Mouse (Mus musculus): ENCODE results near the gene Ccdc146.

The Ccdc146 gene

DNA sequence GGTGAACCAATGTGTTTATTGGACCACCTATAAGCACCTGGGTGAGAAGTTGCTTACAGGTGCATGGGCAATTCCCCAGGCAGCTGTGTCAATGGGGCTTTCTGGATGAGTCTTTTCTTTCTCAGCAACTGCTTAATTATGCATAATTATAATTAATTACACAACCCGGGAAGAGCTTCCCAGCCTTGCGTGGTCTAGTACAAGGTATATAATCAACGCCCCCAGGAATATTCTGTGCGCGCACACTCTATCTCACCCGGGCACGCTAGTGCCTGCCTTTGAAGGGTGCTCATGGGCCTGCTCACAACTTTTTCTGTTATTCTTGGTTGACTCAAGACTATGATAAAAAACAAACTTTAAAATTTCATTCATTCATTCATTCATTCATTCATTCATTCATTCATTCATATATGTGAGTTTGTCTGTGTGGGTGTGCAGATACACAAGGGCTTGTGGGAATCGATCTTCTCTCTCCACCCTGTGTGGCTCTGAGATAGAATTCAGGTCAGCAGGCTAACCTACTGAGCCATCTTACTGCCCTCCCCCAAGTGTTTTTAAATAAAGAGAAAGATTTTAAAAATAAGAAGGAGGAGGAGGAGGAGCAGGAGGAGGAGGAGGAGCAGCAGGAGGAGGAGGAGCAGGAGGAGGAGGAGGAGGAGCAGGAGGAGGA is 160.0 kb downstream of the Ccdc146 start:
- no peak for DNase-seq (ENCODE audit: low spot score in 2 of 2)

GRCm38 (mm10) chr5:21263202-21264055 is 161.0 kb downstream of the Ccdc146 start:
- DNase-seq (ENCODE audit: low spot score in 2 of 2): no peak

DNA sequence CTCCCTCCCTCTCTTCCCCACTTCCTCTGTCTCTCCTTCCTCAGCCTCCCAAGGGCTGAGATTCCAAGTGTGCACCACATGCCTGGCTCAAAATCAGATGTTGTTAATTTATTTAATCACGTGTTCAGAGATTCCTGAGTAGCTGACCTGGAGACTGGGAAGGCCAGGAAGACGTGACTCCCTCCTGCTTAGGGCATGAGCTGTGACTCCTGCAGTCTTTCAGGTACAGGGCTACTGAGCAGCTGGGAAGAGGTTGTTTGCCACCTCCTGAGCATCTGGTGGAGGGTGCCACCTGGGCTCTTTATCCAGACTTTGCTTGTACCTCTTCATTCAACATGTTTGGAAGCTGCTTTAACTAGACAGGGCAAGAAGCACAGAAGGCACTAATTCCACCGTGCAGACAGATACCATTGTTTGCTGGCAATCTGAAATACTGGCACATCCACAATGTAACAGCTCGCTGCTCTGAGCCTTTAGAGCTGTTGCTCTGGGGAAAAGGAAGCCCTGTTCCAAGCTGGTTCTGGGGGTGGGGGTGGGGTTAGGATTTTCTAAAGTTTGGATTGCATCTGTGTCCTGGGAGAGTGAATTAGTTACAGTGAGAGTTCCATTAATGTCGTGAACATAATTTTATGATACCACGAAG is 163.2 kb downstream of the Ccdc146 start:
- DNase-seq (ENCODE audit: low spot score in 2 of 2): no peak

- DNase-seq (ENCODE audit: low spot score in 2 of 2): no peak
Observed at GRCm38 (mm10) chr5:21260746-21261145, 163.7 kb downstream of the Ccdc146 start.

GRCm38 (mm10) chr5:21257806-21258205 is 166.7 kb downstream of the Ccdc146 start:
- no peak for DNase-seq (ENCODE audit: low spot score in 2 of 2)

GRCm38 (mm10) chr5:21257126-21257525 is 167.4 kb downstream of the Ccdc146 start:
- DNase-seq (ENCODE audit: low spot score in 2 of 2): no peak

DNA sequence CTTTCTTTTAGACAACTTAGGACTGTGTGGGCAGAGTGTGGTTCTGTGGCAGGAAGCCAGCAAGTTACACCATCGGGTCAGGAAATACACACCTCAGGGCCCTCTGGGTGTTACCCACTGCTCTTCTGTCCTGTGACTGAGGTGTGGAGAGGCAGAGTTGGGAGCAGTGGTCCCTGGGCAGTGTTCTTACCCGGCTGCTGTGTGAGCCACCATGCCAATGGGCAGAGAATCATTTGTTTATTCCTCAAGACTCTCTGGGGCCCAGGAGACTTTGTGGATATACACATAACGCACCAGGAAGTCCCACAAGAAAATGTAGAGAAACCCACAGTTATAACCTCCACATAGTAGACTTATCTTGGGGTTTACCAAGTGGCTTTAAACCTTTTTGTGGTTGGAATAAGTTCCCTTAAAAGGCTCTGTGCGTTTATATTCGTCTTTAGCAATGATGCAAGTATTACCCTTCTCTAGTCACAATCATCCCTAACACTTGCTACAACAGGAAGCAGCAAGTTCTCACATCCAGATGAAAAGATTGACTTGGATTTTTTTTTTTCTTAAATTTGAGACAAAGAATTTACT is 168.8 kb downstream of the Ccdc146 start:
- no peak for DNase-seq (ENCODE audit: low spot score in 2 of 2)

- no peak for DNase-seq (ENCODE audit: low spot score in 2 of 2)
Observed at GRCm38 (mm10) chr5:21254731-21255525, 169.5 kb downstream of the Ccdc146 start.

- no peak for DNase-seq (ENCODE audit: low spot score in 2 of 2)
Observed at GRCm38 (mm10) chr5:21248834-21249233, 175.6 kb downstream of the Ccdc146 start.

GRCm38 (mm10) chr5:21247916-21248315 is 176.6 kb downstream of the Ccdc146 start:
- DNase-seq (ENCODE audit: low spot score in 2 of 2): no peak

- no peak for DNase-seq (ENCODE audit: low spot score in 2 of 2)
Observed at GRCm38 (mm10) chr5:21246794-21247193, 177.7 kb downstream of the Ccdc146 start.

DNA sequence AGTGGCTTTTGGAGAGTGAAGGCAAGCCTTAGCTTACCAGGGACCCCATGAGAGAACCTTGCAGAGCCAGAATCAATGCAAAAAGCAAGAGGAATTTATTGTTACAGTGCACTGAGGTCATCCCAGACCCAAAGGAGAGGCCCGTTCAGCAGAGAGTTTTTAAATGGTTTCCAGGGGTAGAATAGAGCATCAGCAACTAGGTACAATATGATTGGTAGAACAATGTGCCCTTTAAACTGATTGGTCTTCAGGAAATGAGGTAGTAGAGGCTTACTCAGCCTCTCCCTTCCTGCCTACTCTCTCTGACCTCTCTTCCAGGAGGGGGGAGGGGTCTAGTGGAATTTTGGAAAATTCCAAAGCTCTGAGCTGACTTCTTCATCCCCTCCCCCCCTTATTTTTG is 179.2 kb downstream of the Ccdc146 start:
- no peak for DNase-seq (ENCODE audit: low spot score in 2 of 2)

DNA sequence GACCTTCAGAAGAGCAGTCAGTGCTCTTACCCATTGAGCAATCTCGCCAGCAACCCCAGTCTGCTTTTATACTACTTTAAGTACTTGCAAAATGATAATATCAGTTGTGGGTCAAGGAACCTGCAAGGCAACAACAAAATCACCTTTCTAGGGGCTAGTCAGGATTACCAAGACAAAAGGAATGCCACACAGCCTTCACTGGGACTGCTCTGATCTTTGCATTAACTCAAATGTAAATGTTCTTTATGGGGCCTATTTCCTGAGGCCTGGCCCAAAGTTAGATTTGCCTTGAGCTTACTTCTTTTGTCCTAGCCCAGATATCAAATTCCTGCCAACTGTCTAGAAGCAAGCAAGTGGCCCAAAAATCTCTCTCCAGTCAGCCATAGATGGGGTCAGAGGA is 179.9 kb downstream of the Ccdc146 start:
- DNase-seq (ENCODE audit: low spot score in 2 of 2): no peak

Data from frontal cortex, postnatal 10 days (tissue).